ENCODE assay signal across 22 mouse cellular contexts in genomic region chr19:24042387-24042786, GRCm38 (mm10).
"Had no signal": no experiment of that assay in that cellular context is flagged by ENCODE, and none has a peak within 500 bp of the region (broad histone marks: within the 10 kb centered on the region; RNA-seq: fewer than 3 reads in every experiment).

No protein-coding gene starts in this region.

- H3K36me3 ChIP-seq: heart, embryonic 12.5 days; hindbrain, embryonic 10.5 days; hindbrain, embryonic 13.5 days; hindbrain, embryonic 15.5 days; limb, embryonic 10.5 days; limb, embryonic 12.5 days had no signal

- DNase-seq: gastrocnemius, adult 2 months; gastrocnemius, postnatal 10 days; gastrocnemius, postnatal 25 days; heart, adult 2 months; heart, postnatal 10 days; heart, postnatal 4 days; kidney, adult 18-20 months; kidney, adult 8-10 months; kidney, postnatal 10 days; kidney, postnatal 25 days; kidney, postnatal 4 days; liver had no signal

- H3K4me2 ChIP-seq: heart, embryonic 12.5 days; hindbrain, embryonic 13.5 days; hindbrain, embryonic 15.5 days; limb, embryonic 12.5 days had no signal

- H3K9me3 ChIP-seq: heart, embryonic 12.5 days; hindbrain, embryonic 10.5 days; hindbrain, embryonic 13.5 days; hindbrain, embryonic 15.5 days; limb, embryonic 10.5 days; limb, embryonic 12.5 days had no signal

- ATAC-seq: hindbrain, postnatal 0 days; intestine, embryonic 16.5 days had no signal

- H3K27me3 ChIP-seq: heart, embryonic 12.5 days; hindbrain, embryonic 13.5 days; hindbrain, embryonic 15.5 days; limb, embryonic 12.5 days had no signal

- H3K4me3 ChIP-seq: gastrocnemius, adult 2 months; heart, adult 2 months; heart, embryonic 12.5 days; hindbrain, embryonic 10.5 days; hindbrain, embryonic 13.5 days; hindbrain, embryonic 15.5 days; layer of hippocampus, adult 2 months; left cerebral cortex, adult 2 months; limb, embryonic 10.5 days; limb, embryonic 12.5 days had no signal

- H3K4me1 ChIP-seq: heart, embryonic 12.5 days; hindbrain, embryonic 10.5 days; hindbrain, embryonic 13.5 days; hindbrain, embryonic 15.5 days; limb, embryonic 10.5 days; limb, embryonic 12.5 days had no signal

- H3K9ac ChIP-seq: heart, embryonic 12.5 days; hindbrain, embryonic 13.5 days; hindbrain, embryonic 15.5 days; limb, embryonic 12.5 days had no signal

- H3K27ac ChIP-seq: gastrocnemius, adult 2 months; heart, adult 2 months; hindbrain, embryonic 10.5 days; hindbrain, embryonic 13.5 days; hindbrain, embryonic 15.5 days; hindbrain, postnatal 0 days; layer of hippocampus, adult 2 months; left cerebral cortex, adult 2 months; limb, embryonic 10.5 days; limb, embryonic 12.5 days had no signal
